Mouse (Mus musculus) NIH3T3 (cell line): ENCODE data around the gene Mafb.
A peak's percentile ranks its signal among the peaks of the same experiment; 100 is the strongest.

Source experiments
- DNase-seq: peaks from one replicate; pipeline ENCODE4 v3.0.0-alpha.2; 2012; ENCODE audit warnings: low read depth

Gene Mafb

GRCm38 (mm10) chr2:160364128-160364650 lies 2.7 kb downstream of the Mafb start:
- no peak for DNase-seq

DNA sequence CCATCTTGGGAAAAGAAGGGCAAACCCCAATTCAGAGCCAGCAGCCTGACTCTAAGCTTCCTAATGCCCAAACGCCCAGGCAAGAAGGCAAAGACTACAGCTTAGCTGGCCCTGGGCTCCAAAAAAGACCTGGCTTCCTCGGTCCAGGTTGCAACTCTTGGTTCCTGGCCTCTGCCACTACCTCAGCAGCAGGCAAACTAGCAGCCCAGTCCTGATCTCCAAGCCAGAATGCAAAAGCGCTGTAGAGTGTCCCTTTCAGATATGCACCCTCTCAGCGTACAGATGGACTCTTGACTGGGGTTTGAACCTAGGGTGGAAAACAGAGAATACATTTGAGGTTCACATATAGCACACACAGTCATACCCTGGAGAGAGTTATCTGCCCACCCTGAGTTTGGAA lies 3.7 kb downstream of the Mafb start:
- DNase-seq, result no peak

GRCm38 (mm10) chr2:160361442-160362121 lies 5.3 kb downstream of the Mafb start:
- no peak for DNase-seq

DNA sequence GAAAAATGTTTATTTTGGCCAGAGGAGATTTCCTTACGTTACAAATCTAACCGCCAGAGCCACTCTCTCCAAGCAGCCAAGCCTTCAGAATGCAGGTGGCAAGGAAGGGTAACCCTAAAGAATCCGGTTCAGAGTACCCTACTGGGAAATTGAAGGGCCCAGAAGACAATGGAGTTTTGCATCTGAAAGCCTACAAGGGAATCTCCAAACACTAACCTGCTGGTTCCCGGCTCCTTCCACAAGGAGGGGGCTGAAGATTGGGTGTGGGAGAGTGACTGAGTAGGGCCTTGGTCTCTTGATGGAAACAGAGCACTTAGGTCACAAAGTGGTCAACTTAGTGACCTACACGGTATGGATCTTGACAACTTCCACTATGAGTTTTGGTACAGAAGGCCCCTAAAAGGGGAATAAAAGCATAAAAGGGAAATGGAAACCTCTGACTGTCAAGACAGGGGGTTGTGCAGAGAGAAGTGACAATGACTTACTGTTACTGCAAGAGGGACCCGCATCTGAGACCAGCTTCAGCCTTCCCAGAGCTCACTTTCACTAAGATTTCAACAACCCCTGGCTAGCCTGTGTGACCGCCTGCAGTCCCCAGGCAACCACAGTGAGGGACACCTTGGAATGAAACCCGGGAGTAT lies 6.5 kb downstream of the Mafb start:
- DNase-seq, result no peak

- no peak for DNase-seq
Measured at GRCm38 (mm10) chr2:160358896-160359295, 8.0 kb downstream of the Mafb start.

DNA sequence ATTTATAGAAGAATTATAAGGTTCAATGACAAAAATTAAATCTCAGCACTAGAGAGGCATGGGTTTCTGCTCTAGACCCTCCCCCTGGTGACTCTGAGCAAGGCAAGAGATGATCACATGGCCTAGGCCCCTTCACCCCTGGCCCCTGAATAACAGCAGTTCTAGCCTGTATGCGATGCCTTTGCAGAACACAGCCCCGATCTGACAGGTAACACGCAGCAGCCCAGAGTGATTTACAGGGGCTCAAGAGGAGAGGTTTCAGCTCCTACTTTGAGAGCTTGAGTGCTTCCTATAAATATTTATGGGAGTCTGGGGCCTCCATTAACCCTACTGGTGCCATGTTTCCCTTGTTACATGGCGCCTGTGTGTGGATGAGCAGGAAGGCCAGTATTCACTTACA lies 9.4 kb downstream of the Mafb start:
- no peak for DNase-seq

GRCm38 (mm10) chr2:160356132-160356531 lies 10.7 kb downstream of the Mafb start:
- peak; percentile 43 for DNase-seq

- no peak for DNase-seq
Measured at GRCm38 (mm10) chr2:160354319-160354718, 12.5 kb downstream of the Mafb start.

DNA sequence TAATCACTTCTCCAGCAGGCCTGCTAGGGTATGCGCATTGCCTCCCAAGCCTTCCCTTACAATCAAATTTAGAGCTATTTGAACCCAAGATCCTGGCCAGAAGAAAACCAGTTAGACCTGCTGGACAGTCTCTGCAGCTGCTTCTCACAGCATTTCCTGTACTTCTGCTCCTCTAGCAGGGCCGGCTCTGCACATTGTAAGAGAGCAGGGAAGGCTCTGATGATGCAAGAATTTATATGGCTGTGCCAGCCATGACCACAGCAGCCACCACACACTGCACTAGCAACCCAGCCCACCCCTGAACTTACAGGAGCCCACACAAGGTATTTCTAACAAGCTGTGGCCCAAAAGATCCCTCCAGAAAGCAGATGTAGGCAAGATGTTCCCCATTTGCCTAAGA lies 13.3 kb downstream of the Mafb start:
- DNase-seq, result no peak

GRCm38 (mm10) chr2:160351038-160351574 lies 15.8 kb downstream of the Mafb start:
- DNase-seq, result no peak

DNA sequence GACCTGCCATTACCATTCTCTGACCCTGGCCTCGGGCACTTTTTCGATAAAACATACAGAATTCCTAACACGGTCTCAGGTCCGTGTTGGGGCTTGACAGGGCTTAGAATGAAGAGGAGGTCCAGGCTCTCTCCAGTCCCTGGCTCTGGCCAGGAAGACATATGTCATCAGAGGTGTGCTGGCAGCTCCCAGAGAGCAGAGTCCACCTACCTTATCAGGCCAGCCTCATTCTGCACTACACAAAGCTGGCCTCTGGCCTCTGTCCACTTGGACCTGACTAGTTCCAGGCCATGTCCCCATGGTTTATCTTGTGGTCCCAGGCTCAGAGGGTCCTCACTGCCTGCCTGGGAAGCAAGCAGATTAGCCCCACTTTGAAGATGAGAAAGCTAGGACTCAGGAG lies 17.3 kb downstream of the Mafb start:
- DNase-seq, result no peak

GRCm38 (mm10) chr2:160348796-160349195 lies 18.1 kb downstream of the Mafb start:
- DNase-seq, result peak; percentile 16

- no peak for DNase-seq
Measured at GRCm38 (mm10) chr2:160348072-160348604, 18.7 kb downstream of the Mafb start.

DNA sequence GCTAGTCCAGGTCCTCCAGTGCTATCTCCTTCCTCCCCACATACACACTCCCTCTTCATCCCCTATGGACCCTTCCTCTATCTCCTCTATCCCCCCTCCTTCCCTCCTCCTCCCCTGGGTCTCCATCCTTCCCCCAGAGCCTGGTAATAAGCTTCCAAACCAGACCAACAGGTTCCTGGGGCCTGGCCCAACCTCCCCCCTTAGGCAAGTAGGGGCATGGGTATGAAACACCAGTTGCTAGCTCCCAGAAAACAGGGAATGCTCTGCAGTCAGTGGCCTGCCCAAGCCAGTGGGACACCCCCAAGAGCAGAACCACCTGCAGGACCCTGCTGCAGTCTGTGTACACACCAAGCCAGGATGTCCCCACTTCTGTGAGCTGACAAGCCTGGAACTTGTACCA lies 21.2 kb downstream of the Mafb start:
- DNase-seq, result no peak

- no peak for DNase-seq
Measured at GRCm38 (mm10) chr2:160340121-160340520, 26.7 kb downstream of the Mafb start.

- DNase-seq, result no peak
Measured at GRCm38 (mm10) chr2:160339595-160339994, 27.3 kb downstream of the Mafb start.

DNA sequence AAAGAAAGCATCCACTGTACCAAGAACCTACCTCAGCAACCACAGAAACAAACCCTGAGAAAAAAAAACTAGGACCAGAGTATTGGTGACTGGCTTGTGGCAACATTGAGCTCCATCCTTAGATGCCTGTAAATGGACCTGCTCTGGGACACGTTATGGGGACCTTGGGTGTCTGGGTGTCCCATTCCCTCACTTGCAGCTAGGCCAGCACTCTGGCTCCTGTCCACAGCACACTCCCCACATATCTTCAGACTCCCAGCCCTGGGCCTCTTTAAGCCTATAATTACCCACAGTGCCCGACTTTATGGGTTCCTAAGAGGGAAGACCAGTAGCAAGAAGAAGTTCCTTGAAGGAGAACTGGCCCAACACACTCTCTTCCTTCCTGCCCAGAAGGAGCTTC lies 30.8 kb downstream of the Mafb start:
- DNase-seq, result no peak

GRCm38 (mm10) chr2:160335043-160335442 lies 31.8 kb downstream of the Mafb start:
- DNase-seq, result no peak

DNA sequence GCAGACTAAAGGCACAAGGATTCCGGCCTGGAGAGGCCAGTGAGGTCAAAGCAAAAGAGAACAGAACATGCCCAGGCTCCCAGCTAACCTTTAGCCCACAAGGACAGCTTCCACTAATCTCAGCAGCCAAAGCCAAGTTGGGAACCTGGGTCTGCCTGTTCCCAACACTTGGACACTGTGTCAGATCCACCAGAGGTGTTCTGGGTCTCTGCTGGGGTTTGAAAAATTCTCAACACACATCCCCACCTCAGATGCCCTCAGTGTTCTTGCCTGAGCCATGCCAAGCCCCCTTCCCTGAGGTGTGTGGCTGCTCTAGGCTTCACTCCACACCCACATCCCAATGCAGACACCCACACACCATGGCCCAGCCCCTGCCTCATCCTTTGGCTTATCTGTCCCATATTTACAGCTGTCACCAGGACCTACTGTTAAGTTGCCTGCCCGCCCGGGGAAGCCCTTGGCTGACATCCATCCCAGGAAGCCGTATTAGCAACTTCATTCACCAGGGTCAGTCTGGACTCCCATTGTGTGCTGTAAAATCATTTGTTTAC lies 32.7 kb downstream of the Mafb start, which contains the start of gene Gm826:
Gene Gm826, minus strand, starts transcription at position 52 of the 551 bp plus-strand sequence.
- no peak for DNase-seq

DNA sequence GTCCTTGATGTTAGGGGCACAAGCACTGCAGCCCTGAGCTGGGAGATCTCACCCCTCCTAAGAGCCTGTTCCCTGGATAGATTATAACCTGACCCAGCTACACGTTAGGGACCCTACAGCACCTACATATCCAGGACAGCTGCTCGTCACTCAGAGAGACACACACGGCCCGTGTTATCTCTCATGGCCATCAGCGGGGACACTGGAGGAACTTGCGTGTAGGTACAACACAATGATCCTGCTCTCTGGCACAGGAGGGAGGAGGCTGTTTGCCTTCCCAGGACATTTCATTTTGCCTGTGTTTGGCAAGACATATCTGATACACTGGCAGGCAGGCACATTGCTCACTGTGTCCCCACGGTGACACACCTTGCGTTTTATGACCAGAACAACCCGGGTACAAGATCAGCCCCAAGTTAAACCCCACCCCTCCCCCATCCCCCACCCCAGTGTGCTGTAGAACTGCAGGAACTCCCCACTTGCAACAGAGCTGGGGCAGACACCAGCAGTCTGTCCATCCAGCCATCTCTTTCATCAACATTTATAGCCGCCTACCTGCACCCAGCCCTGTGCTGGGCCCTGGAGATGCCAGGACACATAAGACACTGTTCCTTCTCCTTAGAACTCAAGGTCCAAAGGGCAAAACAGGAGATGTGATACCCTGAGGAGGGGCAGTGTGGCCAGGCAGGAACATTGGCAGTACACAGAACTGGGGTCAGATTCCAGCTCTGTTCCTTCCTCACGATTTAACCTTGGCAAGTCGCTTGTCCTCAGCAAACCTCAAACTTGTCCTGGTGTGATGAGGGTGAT lies 34.1 kb downstream of the Mafb start:
- DNase-seq, result no peak

DNA sequence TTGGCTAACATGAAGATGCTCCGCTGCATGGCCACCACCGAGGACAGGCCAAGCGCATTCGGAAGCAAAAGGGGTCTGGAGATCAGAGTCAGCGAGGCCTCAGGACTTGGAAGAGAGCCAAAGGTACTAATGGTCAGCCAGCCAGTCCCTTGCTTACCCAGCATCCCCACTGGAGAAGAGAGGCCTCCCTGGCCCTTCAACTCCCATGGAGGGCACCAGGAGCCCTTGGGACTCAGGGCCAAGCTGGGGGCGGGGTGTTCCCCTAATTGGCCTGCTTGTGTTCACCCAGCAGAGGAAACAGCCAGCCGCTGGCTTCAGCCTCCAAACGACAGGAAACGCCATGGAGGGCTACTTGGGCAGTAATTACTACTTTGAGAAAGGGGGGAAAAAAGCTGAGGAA lies 38.0 kb downstream of the Mafb start:
- no peak for DNase-seq

DNA sequence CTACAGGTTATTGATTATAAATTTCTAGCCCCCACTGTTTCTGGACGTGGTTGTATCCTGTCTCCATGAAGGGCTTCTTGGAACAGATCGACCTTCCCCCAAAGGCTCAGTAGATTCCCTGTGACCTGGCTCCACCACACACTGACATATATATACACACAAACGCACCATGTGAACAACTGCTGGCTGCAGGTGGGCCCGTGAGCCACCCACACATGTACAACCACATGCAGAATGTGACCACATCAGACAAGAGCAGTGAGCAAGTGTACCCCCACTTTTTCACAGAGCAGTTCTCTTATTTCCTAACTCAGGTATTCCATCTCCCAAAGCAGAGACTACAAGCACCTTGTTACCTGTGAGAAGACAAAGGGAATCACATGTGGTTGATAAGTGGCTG lies 39.1 kb downstream of the Mafb start:
- DNase-seq, result no peak
